24 mouse cellular contexts compared by ENCODE assay signal in the genomic region with DNA sequence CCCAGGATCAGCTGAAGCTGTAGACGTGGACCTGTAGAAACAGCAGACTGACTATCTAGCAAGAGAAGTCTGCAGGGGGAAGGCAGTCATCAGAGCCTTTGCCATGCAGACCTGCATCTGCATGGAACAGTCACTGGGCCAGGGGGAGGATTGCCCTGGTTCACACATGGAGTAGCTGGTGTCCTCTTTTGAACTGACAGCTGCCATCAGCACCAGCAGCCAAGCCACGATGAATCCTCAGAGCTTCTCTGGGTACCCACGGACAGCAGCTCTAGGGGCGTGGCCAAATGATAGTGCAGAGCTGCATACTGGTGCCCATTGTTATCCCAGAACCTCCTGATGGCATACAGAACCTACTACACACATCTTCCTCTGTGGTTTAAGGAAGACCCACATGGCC.
"Had no signal": no experiment of that assay in that cellular context is flagged by ENCODE, and none has a peak within 500 bp of the region (broad histone marks: within the 10 kb centered on the region; RNA-seq: fewer than 3 reads in every experiment).

No protein-coding gene starts in this region.

- H3K36me3 ChIP-seq: embryonic facial prominence, embryonic 12.5 days; embryonic facial prominence, embryonic 13.5 days; embryonic facial prominence, embryonic 15.5 days; forebrain, embryonic 10.5 days; forebrain, embryonic 12.5 days; forebrain, embryonic 15.5 days had no signal

- H3K4me3 ChIP-seq: embryonic facial prominence, embryonic 12.5 days; embryonic facial prominence, embryonic 13.5 days; embryonic facial prominence, embryonic 15.5 days; erythroblast, embryonic 14.5 days; forebrain, embryonic 10.5 days; forebrain, embryonic 12.5 days; forebrain, embryonic 13.5 days; forebrain, embryonic 15.5 days; gastrocnemius, adult 2 months; heart, adult 2 months had no signal

- H3K27me3 ChIP-seq: embryonic facial prominence, embryonic 12.5 days; embryonic facial prominence, embryonic 13.5 days; embryonic facial prominence, embryonic 15.5 days; forebrain, embryonic 13.5 days; forebrain, embryonic 15.5 days had no signal

- H3K4me1 ChIP-seq: forebrain, embryonic 15.5 days had no signal

- H3K9me3 ChIP-seq: embryonic facial prominence, embryonic 12.5 days; embryonic facial prominence, embryonic 13.5 days; embryonic facial prominence, embryonic 15.5 days; forebrain, embryonic 10.5 days; forebrain, embryonic 12.5 days; forebrain, embryonic 13.5 days; forebrain, embryonic 15.5 days had no signal

- H3K27ac ChIP-seq: embryonic facial prominence, embryonic 12.5 days; embryonic facial prominence, embryonic 13.5 days; embryonic facial prominence, embryonic 15.5 days; forebrain, embryonic 10.5 days; forebrain, embryonic 12.5 days; forebrain, embryonic 13.5 days; forebrain, embryonic 15.5 days had no signal

- H3K4me2 ChIP-seq: embryonic facial prominence, embryonic 12.5 days; embryonic facial prominence, embryonic 13.5 days; embryonic facial prominence, embryonic 15.5 days; forebrain, embryonic 12.5 days; forebrain, embryonic 13.5 days; forebrain, embryonic 15.5 days had no signal

- ATAC-seq: forebrain, embryonic 13.5 days; forebrain, embryonic 14.5 days; forebrain, embryonic 15.5 days; forebrain, embryonic 16.5 days; forebrain, postnatal 0 days had no signal

- DNase-seq: cerebellum, adult 18-20 months; cerebellum, adult 2 months; cerebellum, adult 8-10 months; cerebellum, adult 9-10 months; cerebellum, adult 9-11 months; cerebellum, postnatal 14 days; cerebellum, postnatal 25 days; cerebellum, postnatal 36 days; embryo, embryonic 11 days; forebrain, postnatal 0 days; gastrocnemius, adult 2 months; gastrocnemius, postnatal 25 days; heart, adult 18-20 months; heart, adult 2 months had no signal
